Mouse (Mus musculus): ENCODE data around the gene Olfr827. TPM values are rescaled to one million over a fixed set of nuclear protein-coding genes. Genes with fewer than 3 reads are reported as not detected.

Olfr827 gene
- polyA plus RNA-seq (2017; shearing (Covaris generic)), result not detected

GRCm38 (mm10) chr10:130214303-130214702 lies at the start of gene Olfr827:
Gene Olfr827, minus strand, starts transcription at chr10:130214403.
- no peak for ATAC-seq

DNA sequence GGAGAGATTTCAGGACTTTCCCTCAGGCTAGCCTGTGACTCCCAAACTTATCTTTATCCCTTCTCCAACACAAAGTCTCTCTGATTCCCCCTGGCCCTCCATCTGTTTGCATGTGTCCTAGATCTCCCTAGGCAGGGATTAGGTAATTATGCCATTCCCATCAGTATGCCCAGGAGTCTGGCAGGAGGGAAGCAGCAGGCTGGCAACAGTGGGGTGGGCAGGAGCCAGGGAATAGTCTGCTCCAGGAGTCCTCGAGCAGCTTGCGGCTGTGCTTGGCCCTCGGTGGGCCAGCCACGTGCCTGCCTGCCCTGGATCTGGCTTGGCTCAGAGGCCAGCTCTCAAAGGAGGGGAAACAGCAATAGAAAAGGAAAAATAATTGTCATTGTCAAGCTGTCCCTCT lies 49.0 kb upstream of the Olfr827 start:
- no peak for ATAC-seq

- no peak for ATAC-seq
Measured at GRCm38 (mm10) chr10:130259483-130259882, 45.3 kb upstream of the Olfr827 start.

DNA sequence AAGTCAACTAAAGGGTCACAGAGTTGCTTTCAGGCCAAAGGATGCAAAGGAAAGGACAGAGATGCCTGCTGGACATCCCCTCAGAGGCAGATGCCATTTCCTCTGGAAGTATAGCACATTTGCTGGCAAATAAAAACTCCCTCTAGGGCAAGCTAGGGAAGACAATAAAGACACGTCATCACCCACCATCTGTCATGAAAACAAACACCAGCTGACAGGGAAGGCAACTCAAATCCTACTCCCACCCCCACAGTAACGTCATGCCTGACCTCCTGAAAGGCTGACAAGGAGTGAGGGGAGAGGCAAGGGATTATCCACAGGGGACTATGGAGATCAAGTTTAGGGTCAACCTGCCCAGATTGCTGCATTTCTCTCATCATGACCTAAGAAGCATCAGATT lies 30.1 kb upstream of the Olfr827 start:
- no peak for ATAC-seq

DNA sequence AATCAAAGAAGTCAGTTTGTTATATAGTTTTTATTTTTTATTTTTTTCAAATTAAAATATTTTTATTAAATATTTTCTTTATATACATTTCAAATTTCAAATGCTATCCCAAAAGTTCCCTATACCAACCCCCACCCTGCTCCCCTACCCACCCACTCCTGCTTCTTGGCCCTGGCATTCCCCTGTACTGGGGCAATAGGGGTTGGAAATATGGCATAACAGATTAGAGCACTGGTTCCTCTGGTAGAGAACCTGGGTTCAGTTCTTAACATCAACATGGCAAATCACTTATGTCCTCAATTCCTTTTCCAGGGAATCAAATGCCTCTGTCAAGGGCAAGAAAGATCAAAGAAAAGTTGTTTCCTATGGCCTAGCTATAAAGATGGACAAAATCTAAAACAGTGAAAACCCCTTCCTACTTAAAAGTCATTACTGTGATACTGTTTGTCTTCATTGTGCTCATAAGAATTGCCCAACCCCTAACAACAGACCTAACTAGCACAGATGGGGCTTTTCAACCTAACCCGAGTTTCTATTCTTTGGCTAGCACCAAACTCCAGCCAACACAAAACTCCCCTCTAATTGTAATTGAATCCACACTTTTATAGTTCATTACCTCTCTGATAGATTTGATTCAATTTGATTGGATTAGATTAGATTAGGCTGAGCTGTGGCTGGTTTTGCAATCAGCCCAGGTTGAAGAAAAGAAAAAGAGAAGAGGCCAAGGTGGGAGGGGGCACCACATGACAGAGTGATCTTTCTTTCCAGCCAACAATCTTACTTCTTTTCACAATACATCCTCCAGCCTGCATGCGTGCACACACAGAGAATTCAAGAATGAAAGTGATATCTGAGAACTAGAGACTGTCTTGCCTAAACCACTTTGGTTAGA lies 24.4 kb upstream of the Olfr827 start:
- ATAC-seq, result no peak

- ATAC-seq, result no peak
Measured at GRCm38 (mm10) chr10:130234576-130234975, 20.4 kb upstream of the Olfr827 start.

DNA sequence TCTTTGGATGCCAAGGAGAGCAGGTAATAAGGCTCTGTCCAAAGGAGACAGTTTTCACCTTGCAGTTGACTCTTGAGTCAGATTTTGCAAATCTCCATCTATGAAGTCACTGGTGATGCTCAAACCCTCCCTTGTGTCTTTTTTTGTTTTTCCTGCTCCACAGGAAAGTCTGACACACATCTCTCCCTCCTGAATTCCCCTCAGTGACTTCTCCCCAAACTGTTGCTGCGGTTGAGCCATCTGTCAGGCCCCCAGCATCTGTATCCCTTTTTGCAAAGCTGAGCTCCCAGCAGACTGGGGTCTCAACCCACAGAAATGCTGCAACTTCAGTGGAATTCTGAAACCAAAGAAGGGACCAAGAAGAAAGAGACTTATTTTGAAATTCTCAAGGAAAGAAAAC lies 17.9 kb upstream of the Olfr827 start:
- no peak for ATAC-seq

- no peak for ATAC-seq
Measured at GRCm38 (mm10) chr10:130229584-130229983, 15.4 kb upstream of the Olfr827 start.

- ATAC-seq, result peak; percentile 85
Measured at GRCm38 (mm10) chr10:130228246-130228645, 14.0 kb upstream of the Olfr827 start.

DNA sequence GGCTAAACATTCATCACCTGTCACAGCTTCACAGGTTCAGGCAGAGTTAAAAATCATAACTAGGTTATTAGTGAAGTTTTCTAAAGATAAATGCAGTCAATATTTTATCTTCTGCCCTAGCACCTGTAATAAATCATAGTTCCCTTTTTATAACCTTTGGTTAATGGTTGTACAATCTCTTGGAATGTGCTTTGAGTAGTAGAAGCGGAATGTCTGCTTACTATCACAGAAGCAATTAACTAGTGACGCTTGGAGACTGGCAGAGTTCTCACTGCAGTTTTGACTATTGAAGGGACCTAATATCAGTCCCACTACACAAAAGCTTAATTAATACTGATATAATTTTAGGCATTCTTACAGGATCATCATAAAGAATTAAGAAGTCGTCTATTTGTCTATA lies 10.8 kb upstream of the Olfr827 start:
- no peak for ATAC-seq

DNA sequence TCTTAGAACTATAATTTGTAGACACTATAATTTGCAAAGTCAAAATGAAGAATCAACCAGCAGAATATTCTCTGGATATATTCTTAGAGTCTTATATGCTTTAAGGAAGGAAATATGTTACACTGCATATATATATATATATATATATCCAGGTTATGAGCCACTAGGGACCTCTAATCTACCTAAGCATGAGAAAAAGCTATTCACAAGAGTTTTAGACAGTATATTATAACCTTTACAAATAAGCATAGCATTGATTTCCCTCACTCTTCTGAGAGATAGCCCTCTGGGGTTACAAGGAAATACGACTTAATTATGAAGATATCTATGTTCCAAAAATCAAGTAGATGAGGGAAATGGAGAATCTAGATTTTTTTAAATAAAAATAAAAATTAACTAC lies 30.1 kb downstream of the Olfr827 start, which contains the start of gene Olfr826:
Gene Olfr826 (minus strand): TSS at position 101 of the 400 bp plus-strand sequence.
- no peak for ATAC-seq

DNA sequence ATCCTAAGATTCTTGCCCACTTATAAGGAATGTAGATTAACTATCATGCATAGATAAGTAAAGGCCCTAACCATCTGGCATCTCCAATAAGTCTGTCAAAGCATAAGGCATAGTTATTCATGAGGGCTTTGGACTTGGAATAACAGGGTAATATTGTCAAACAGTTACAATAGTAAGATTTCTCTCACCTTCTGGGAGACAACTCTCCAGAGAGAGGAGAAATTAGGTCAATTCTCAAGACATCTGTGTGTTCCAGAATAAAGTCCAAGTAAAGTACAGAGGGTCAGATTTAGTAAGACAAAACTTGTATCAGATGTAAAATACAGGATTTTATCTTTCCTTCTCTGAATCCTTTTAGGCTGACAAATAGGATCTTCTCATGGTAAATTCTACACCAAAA lies 47.5 kb downstream of the Olfr827 start, which contains the start of gene Olfr825:
Gene Olfr825 (minus strand): TSS at position 101 of the 400 bp plus-strand sequence.
- no peak for ATAC-seq

DNA sequence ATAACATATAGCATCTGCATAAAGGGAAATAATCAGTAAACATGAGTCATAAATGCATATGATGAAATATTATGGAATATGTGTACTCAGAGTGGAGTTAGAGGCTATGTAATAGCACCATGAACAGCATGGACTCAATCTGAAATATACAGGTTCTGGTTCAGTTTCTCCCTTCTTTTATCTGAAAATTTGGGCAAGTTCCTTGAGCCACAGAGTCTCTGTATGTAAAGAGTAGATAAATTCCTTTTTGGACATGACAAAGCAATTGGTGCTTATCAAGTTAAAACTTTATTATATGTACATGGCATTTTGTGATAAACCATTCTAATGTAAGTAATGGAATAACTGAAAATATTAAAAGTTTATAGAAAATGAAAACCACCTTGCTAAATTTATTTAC lies 49.0 kb downstream of the Olfr827 start:
- ATAC-seq, result no peak

Other genes with a start within 250 kb of the Olfr827 start
- gene Olfr819, start 247.1 kb downstream of the Olfr827 start, polyA plus RNA-seq (2017; shearing (Covaris generic)), result not detected
- not detected for gene Olfr247, start 238.3 kb downstream of the Olfr827 start, polyA plus RNA-seq (2017; shearing (Covaris generic))
- under 1 TPM in 1 of 2 experiments, not detected in 1; 0.07 TPM for gene Gm10310, start 229.3 kb downstream of the Olfr827 start, polyA plus RNA-seq (2017; shearing (Covaris generic))
- gene Olfr820, start 201.8 kb downstream of the Olfr827 start, polyA plus RNA-seq (2017; shearing (Covaris generic)), result not detected
- gene Olfr821, start 184.1 kb downstream of the Olfr827 start, polyA plus RNA-seq (2017; shearing (Covaris generic)), result not detected
- gene Olfr822, start 143.2 kb downstream of the Olfr827 start, polyA plus RNA-seq (2017; shearing (Covaris generic)), result under 1 TPM in 1 of 2 experiments, not detected in 1; 0.12 TPM
- gene Olfr823, start 99.0 kb downstream of the Olfr827 start, polyA plus RNA-seq (2017; shearing (Covaris generic)), result not detected
- gene Olfr824, start 84.4 kb downstream of the Olfr827 start, polyA plus RNA-seq (2017; shearing (Covaris generic)), result not detected
- gene Olfr825, start 47.6 kb downstream of the Olfr827 start, polyA plus RNA-seq (2017; shearing (Covaris generic)), result not detected
- not detected for gene Olfr826, start 30.2 kb downstream of the Olfr827 start, polyA plus RNA-seq (2017; shearing (Covaris generic))
- not detected for gene Neurod4, start 65.8 kb upstream of the Olfr827 start, polyA plus RNA-seq (2017; shearing (Covaris generic))
- 100 to 1,000 TPM; 380 to 411 TPM for gene Tespa1, start 108.5 kb upstream of the Olfr827 start, polyA plus RNA-seq (2017; shearing (Covaris generic))
- gene Vmn2r84, start 179.9 kb upstream of the Olfr827 start, polyA plus RNA-seq (2017; shearing (Covaris generic)), result 1 to 10 TPM; 2.0 TPM
- gene Vmn2r85, start 215.3 kb upstream of the Olfr827 start, polyA plus RNA-seq (2017; shearing (Covaris generic)), result under 1 TPM; 0.17 to 0.22 TPM
- gene Vmn2r86, start 241.6 kb upstream of the Olfr827 start, polyA plus RNA-seq (2017; shearing (Covaris generic)), result not detected